Mouse (Mus musculus) stomach, embryonic 14.5 days (tissue): ENCODE results near the gene Olfr1414. TPM values are rescaled to one million over a fixed set of nuclear protein-coding genes. Genes with fewer than 3 reads are reported as not detected.

ENCODE experiments used
- ATAC-seq: fragments of 200-750 bp; cut with Nextera tagmentation; 2 replicates; pipeline ENCODE4 v1.8.0; 2017; ENCODE audit warnings: low read depth, moderate TSS enrichment; ENCODE audit not compliant: insufficient number of reproducible peaks, insufficient read depth, low FRiP score
- H3K27ac ChIP-seq: fragments of 300-500 bp; sonication (generic); 2 replicates; pipeline ENCODE4 v1.5.1; 2014; ENCODE audit warnings: mild to moderate bottlenecking, low read length, moderate library complexity, mixed read lengths
- H3K27me3 ChIP-seq: fragments of 300-500 bp; sonication (generic); 2 replicates; pipeline ENCODE4 v1.6.1; 2014; ENCODE audit warnings: low read length, control low read depth, mixed read lengths; ENCODE audit not compliant: control insufficient read depth, insufficient read depth
- H3K36me3 ChIP-seq: fragments of 300-500 bp; sonication (generic); 2 replicates; pipeline ENCODE4 v1.6.1; 2014; ENCODE audit warnings: mild to moderate bottlenecking, control low read depth, low read length, moderate library complexity, mixed read lengths; ENCODE audit not compliant: control insufficient read depth, insufficient read depth
- H3K4me1 ChIP-seq: fragments of 300-500 bp; sonication (generic); 2 replicates; pipeline ENCODE4 v1.6.1; 2014; ENCODE audit warnings: low read length, control low read depth, mixed read lengths; ENCODE audit not compliant: control insufficient read depth, insufficient read depth
- H3K4me2 ChIP-seq: fragments of 300-500 bp; sonication (generic); replicated peaks from 2 replicates; pipeline ENCODE4 v1.6.1; 2014; ENCODE audit warnings: low read depth, low read length, control low read depth
- H3K4me3 ChIP-seq: fragments of 300-500 bp; sonication (generic); 2 replicates; pipeline ENCODE4 v1.5.1; 2014; ENCODE audit warnings: low read depth, low read length, control low read depth
- H3K9ac ChIP-seq: fragments of 300-500 bp; sonication (generic); replicated peaks from 2 replicates; pipeline ENCODE4 v1.6.1; 2014; ENCODE audit warnings: low read depth, mild to moderate bottlenecking, control low read depth, low read length, moderate library complexity, mixed read lengths
- H3K9me3 ChIP-seq: fragments of 300-500 bp; sonication (generic); 2 replicates; pipeline ENCODE4 v1.6.1; 2016; ENCODE audit warnings: low read depth, low read length, control low read depth; ENCODE audit not compliant: control insufficient read depth
- WGBS: fragments of 180-500 bp; shearing (Covaris S2); extraction: QIAGEN DNeasy Blood & Tissue Kit; methylation state at CpG from one replicate; pipeline ENCODE4 v1.1.7; 2014; 5-methylcytosine and 5-hydroxymethylcytosine counted together
- polyA plus RNA-seq: library from polyadenylated mRNA; unstranded; fragments of >200 nt; fragmentation: Nextera tagmentation; extraction: Ambion mirVana; gene quantifications from 2 replicates; pipeline ENCODE4 v1.2.1, GENCODE M21; 2014

The Olfr1414 gene
- polyA plus RNA-seq, 1 experiment from 2014 or later: not detected

- no peak for ATAC-seq
- WGBS: 80% methylated on average over 2 of the region's 2 CpGs
These were observed 22.5 kb downstream of the Olfr1414 start, which contains the start of gene Olfr1415 for GRCm38 (mm10) chr1:92496001-92496400. Gene Olfr1415 (minus strand): TSS chr1:92496101.

GRCm38 (mm10) chr1:92485013-92485412, 33.4 kb downstream of the Olfr1414 start, which contains the start of gene Olfr1416:
Gene Olfr1416 (minus strand): TSS chr1:92485113.
- Histone ChIP-seq H3K27me3 (no peaks in the 10 kb centered on the region), H3K4me3 (no peak within 1 kb of the TSS), H3K9me3 (no peaks in the 10 kb centered on the region), H3K36me3 (no peaks in the 10 kb centered on the region), H3K27ac (no peak within 1 kb of the TSS), H3K4me1 (no peaks in the 10 kb centered on the region), H3K9ac (no peak within 1 kb of the TSS), H3K4me2 (no peak within 1 kb of the TSS)
- ATAC-seq: no peak

More at GRCm38 (mm10) chr1:92496001-92496400, 22.5 kb downstream of the Olfr1414 start, which contains the start of gene Olfr1415:
- Histone ChIP-seq H3K27ac (no peak within 1 kb of the TSS), H3K4me1 (no peaks in the 10 kb centered on the region), H3K4me3 (no peak within 1 kb of the TSS), H3K36me3 (no peaks in the 10 kb centered on the region), H3K4me2 (no peak within 1 kb of the TSS), H3K9me3 (no peaks in the 10 kb centered on the region), H3K9ac (no peak within 1 kb of the TSS), H3K27me3 (no peaks in the 10 kb centered on the region)

- ATAC-seq: peak; percentile 66
- peak overlapping the region; percentile 57 for H3K9ac ChIP-seq
- H3K4me3 ChIP-seq: peak overlapping the region; percentile 98
- peaks cover 8% of the 10 kb centered on the region; the same call in 1 of the 2 replicates for H3K4me1 ChIP-seq
- whole genome bisulfite sequencing: 4% methylated on average over 10 of the region's 10 CpGs
- peak overlapping the region; percentile 56; the same call in 1 of the 2 replicates for H3K27ac ChIP-seq
- peaks cover 16% of the 10 kb centered on the region for H3K36me3 ChIP-seq
- H3K27me3 ChIP-seq: no peaks in the 10 kb centered on the region
- H3K4me2 ChIP-seq: peak overlapping the region; percentile 86
- H3K9me3 ChIP-seq: no peaks in the 10 kb centered on the region
These were observed 44.3 kb downstream of the Olfr1414 start for GRCm38 (mm10) chr1:92474066-92474578.

GRCm38 (mm10) chr1:92473165-92474041, 45.1 kb downstream of the Olfr1414 start, which contains the start of gene Ndufa10:
Gene Ndufa10 (minus strand): TSS chr1:92473860.
- whole genome bisulfite sequencing: 1% methylated on average over 67 of the region's 67 CpGs
- H3K4me3 ChIP-seq: peak within 1 kb of the TSS; percentile 98
- ATAC-seq: peak; percentile 91

GRCm38 (mm10) chr1:92468891-92469290, 49.6 kb downstream of the Olfr1414 start:
- Histone ChIP-seq H3K36me3 (peaks cover 55% of the 10 kb centered on the region), H3K9ac (no peak overlapping the region), H3K9me3 (no peaks in the 10 kb centered on the region), H3K27ac (no peak overlapping the region), H3K4me1 (peaks cover 4% of the 10 kb centered on the region; the same call in 1 of the 2 replicates), H3K27me3 (no peaks in the 10 kb centered on the region), H3K4me2 (no peak overlapping the region), H3K4me3 (no peak overlapping the region)
- WGBS: 84% methylated on average over 4 of the region's 4 CpGs
- ATAC-seq: no peak

More at GRCm38 (mm10) chr1:92473165-92474041, 45.1 kb downstream of the Olfr1414 start, which contains the start of gene Ndufa10:
- H3K9me3 ChIP-seq: no peaks in the 10 kb centered on the region
- H3K27me3 ChIP-seq: no peaks in the 10 kb centered on the region
- H3K27ac ChIP-seq: peak within 1 kb of the TSS; percentile 56; the same call in 1 of the 2 replicates
- peak within 1 kb of the TSS; percentile 90 for H3K9ac ChIP-seq
- H3K36me3 ChIP-seq: peaks cover 18% of the 10 kb centered on the region
- peaks cover 8% of the 10 kb centered on the region; the same call in 1 of the 2 replicates for H3K4me1 ChIP-seq
- peak within 1 kb of the TSS; percentile 91 for H3K4me2 ChIP-seq

GRCm38 (mm10) chr1:92458416-92458815, 60.0 kb downstream of the Olfr1414 start:
- Histone ChIP-seq H3K27ac (no peak overlapping the region), H3K9me3 (no peaks in the 10 kb centered on the region), H3K4me1 (no peaks in the 10 kb centered on the region), H3K27me3 (no peaks in the 10 kb centered on the region), H3K36me3 (peaks cover 59% of the 10 kb centered on the region), H3K9ac (no peak overlapping the region), H3K4me2 (no peak overlapping the region), H3K4me3 (no peak overlapping the region)
- no peak for ATAC-seq
- WGBS: 90% methylated on average over 6 of the region's 6 CpGs

- no peaks in the 10 kb centered on the region for H3K9me3 ChIP-seq
- no peak overlapping the region for H3K27ac ChIP-seq
- H3K4me1 ChIP-seq: no peaks in the 10 kb centered on the region
- no peak for ATAC-seq
- no peak overlapping the region for H3K9ac ChIP-seq
- H3K4me3 ChIP-seq: no peak overlapping the region
- H3K4me2 ChIP-seq: no peak overlapping the region
- no peaks in the 10 kb centered on the region for H3K27me3 ChIP-seq
- H3K36me3 ChIP-seq: peaks cover 60% of the 10 kb centered on the region
These were observed 60.7 kb downstream of the Olfr1414 start for GRCm38 (mm10) chr1:92457758-92458157.
